Mouse (Mus musculus) liver, embryonic 16.5 days (tissue): ENCODE measurements around the gene Tmcc2. TPM values are rescaled to one million over a fixed set of nuclear protein-coding genes. Genes with fewer than 3 reads are reported as not detected.

Experiments used
- ATAC-seq: fragments of 200-750 bp; cut with Nextera tagmentation; 2 replicates; pipeline ENCODE4 v1.8.0; 2017; ENCODE audit warnings: low read depth, mild to moderate bottlenecking, moderate number of reproducible peaks, moderate library complexity
- H3K27ac ChIP-seq: fragments of 300-500 bp; sonication (generic); 2 replicates; pipeline ENCODE4 v1.5.1; 2014; ENCODE audit warnings: mild to moderate bottlenecking, low read length
- H3K27me3 ChIP-seq: fragments of 300-500 bp; sonication (generic); 2 replicates; pipeline ENCODE4 v1.6.1; 2014; ENCODE audit warnings: low read depth, low read length, mixed read lengths; ENCODE audit not compliant: control insufficient read depth, insufficient read depth
- H3K36me3 ChIP-seq: fragments of 300-500 bp; sonication (generic); 2 replicates; pipeline ENCODE4 v1.6.1; 2014; ENCODE audit warnings: mild to moderate bottlenecking; ENCODE audit not compliant: control insufficient read depth, insufficient read depth
- H3K4me1 ChIP-seq: fragments of 300-500 bp; sonication (generic); 2 replicates; pipeline ENCODE4 v1.6.1; 2014; ENCODE audit warnings: low read depth, low read length, mixed read lengths; ENCODE audit not compliant: control insufficient read depth
- H3K4me2 ChIP-seq: fragments of 300-500 bp; sonication (generic); 2 replicates; pipeline ENCODE4 v1.6.1; 2014; ENCODE audit warnings: low read depth, low read length, mixed read lengths
- H3K4me3 ChIP-seq: fragments of 300-500 bp; sonication (generic); 2 replicates; pipeline ENCODE4 v1.5.1; 2014; ENCODE audit warnings: low read depth, mild to moderate bottlenecking, low read length
- H3K9ac ChIP-seq: fragments of 300-500 bp; sonication (generic); 2 replicates; pipeline ENCODE4 v1.6.1; 2014; ENCODE audit warnings: low read depth, low read length
- H3K9me3 ChIP-seq: fragments of 300-500 bp; sonication (generic); replicated peaks from 2 replicates; pipeline ENCODE4 v1.6.1; 2016; ENCODE audit warnings: low read length; ENCODE audit not compliant: control insufficient read depth
- WGBS: fragments of 180-500 bp; shearing (Covaris S2); extraction: QIAGEN DNeasy Blood & Tissue Kit; methylation state at CpG from one replicate; pipeline ENCODE4 v1.1.7; 2014; ENCODE audit not compliant: insufficient replicate concordance; 5-methylcytosine and 5-hydroxymethylcytosine counted together
- polyA plus RNA-seq: library from polyadenylated mRNA; unstranded; fragments of >200 nt; fragmentation: Nextera tagmentation; extraction: Ambion mirVana; gene quantifications from 2 replicates; pipeline ENCODE4 v1.2.1, GENCODE M21; 2015

Tmcc2 gene
- polyA plus RNA-seq, 1 experiment from 2014 or later: 674 TPM

DNA sequence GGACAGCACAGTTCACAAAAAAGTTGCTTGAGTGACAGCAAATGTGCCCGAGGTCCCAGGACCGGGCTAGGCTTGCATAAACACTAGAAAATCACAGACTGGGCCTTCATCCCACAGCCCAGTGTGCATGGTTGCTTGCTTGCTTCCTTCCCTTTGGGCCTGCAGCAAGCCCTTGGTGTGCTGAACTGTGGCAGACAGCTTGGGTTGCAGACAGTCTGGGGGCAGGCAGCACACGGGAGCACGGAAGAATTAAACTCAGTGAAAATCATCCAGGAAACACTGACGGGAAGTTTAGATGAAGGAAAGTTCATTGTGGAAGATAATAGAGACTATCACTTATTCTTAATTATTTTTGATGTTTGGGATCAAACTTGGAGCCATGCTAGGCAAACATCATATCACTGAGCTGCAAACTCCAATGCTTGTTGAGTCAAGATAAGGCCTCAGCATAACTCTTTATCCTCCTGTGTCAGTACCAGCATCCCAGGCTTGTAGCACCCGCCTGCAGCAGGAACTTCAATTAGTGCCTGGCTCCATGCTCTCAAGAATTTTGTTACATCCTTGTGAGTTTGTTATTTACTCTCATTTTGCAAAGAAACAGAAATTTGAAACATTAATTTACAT lies 56.8 kb downstream of the Tmcc2 start:
- H3K9ac ChIP-seq: no peak overlapping the region
- H3K4me2 ChIP-seq: no peak overlapping the region
- 18% methylated on average over 6 of the region's 6 CpGs for WGBS
- ATAC-seq: peak; percentile 30
- H3K4me3 ChIP-seq: no peak overlapping the region
- H3K36me3 ChIP-seq: 0 out of 2 replicates have a peak, but pooled peaks cover 4% of the 10 kb centered on the region
- H3K27ac ChIP-seq: peak overlapping the region; percentile 73
- no peaks in the 10 kb centered on the region for H3K27me3 ChIP-seq
- no peaks in the 10 kb centered on the region for H3K9me3 ChIP-seq
- H3K4me1 ChIP-seq: peaks cover 24% of the 10 kb centered on the region

DNA sequence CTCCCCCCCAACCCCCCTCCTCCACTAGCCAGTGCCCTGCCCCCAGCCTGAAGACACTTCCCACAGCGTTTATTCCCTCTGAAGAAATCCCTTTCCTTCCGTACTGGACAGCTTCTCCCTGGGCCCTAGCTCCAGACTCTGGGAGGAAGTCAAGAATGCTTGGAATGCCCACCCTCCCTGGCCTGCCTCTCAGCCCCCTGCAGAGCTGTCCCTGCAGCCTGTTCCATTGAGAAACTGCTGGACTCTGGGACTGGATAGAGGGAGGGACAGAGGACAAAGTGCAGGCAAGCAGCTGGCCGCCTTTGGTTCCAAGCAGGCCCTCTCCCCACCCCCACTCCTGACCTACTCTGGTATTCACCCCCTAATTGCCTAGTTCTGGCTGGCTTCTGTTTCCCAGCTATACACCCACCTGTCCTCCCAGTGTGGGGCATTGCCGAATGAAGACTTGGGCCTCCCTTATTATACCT lies 57.4 kb downstream of the Tmcc2 start:
- H3K4me3 ChIP-seq: no peak overlapping the region
- peaks cover 24% of the 10 kb centered on the region for H3K4me1 ChIP-seq
- H3K9ac ChIP-seq: no peak overlapping the region
- no peaks in the 10 kb centered on the region for H3K27me3 ChIP-seq
- H3K4me2 ChIP-seq: no peak overlapping the region
- H3K27ac ChIP-seq: peak overlapping the region; percentile 73
- H3K36me3 ChIP-seq: 0 out of 2 replicates have a peak, but pooled peaks cover 4% of the 10 kb centered on the region
- ATAC-seq: peak; percentile 86
- 43% methylated on average over 4 of the region's 4 CpGs for WGBS
- H3K9me3 ChIP-seq: no peaks in the 10 kb centered on the region

DNA sequence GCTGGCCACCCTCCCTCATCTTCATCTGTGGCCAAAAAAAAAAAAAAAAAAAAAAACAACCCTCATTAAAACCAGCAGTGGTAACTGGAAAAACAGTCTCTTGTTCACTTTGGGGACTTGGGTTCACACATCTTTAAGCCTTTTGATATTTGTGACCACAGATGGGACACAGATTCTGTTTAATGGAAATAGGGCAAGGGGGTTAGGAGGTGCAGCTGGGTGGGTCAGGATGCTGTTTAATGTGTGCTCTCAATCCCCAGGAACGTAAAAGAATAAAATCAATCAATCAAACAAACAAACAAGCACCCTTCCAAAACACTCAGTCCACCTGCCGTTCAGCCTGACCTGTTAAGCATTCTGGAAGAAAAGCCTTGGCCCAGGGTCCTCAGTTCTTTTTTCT lies 57.9 kb downstream of the Tmcc2 start:
- Histone ChIP-seq H3K9me3 (no peaks in the 10 kb centered on the region), H3K27me3 (no peaks in the 10 kb centered on the region), H3K4me2 (no peak overlapping the region), H3K36me3 (0 out of 2 replicates have a peak, but pooled peaks cover 4% of the 10 kb centered on the region), H3K4me3 (no peak overlapping the region), H3K27ac (peak overlapping the region; percentile 73), H3K4me1 (peaks cover 22% of the 10 kb centered on the region), H3K9ac (no peak overlapping the region)
- WGBS: 40% methylated on average over 2 of the region's 2 CpGs
- no peak for ATAC-seq

DNA sequence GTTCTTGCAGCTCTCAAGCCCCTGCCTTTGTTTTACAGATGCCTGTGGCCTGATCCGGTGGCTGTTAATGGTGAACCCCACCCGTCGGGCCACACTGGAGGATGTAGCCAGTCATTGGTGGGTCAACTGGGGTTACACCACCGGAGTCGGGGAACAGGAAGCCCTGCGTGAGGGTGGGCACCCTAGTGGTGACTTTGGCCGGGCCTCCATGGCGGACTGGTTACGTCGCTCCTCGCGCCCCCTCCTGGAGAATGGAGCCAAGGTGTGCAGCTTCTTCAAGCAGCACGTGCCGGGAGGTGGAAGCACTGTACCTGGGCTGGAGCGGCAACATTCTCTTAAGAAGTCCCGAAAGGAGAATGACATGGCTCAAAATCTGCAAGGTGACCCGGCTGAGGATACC lies 59.8 kb downstream of the Tmcc2 start:
- Histone ChIP-seq H3K9ac (no peak overlapping the region), H3K9me3 (no peaks in the 10 kb centered on the region), H3K4me2 (no peak overlapping the region), H3K27me3 (no peaks in the 10 kb centered on the region), H3K4me3 (no peak overlapping the region), H3K4me1 (peaks cover 26% of the 10 kb centered on the region), H3K36me3 (0 out of 2 replicates have a peak, but pooled peaks cover 4% of the 10 kb centered on the region), H3K27ac (no peak overlapping the region)
- 74% methylated on average over 17 of the region's 17 CpGs for WGBS
- ATAC-seq: no peak

DNA sequence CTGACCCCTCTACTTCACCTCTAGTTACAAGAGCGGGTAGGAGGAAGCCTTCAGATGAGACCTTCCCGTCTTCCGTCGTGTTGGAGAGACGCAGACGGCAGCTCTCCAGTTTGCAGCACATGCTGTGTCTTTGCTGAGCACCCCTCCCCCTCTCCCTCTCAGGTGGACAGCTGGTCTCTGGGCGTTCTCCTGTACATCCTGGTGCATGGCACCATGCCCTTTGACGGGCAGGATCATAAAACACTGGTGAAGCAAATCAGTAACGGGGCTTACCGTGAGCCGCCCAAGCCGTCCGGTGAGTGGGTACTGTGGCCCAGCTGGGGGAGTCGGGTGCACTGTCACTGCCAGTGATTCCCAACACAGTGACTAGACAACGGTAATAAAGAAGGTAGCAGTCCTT lies 60.7 kb downstream of the Tmcc2 start:
- H3K27ac ChIP-seq: no peak overlapping the region
- no peak overlapping the region for H3K4me3 ChIP-seq
- no peak overlapping the region for H3K4me2 ChIP-seq
- no peaks in the 10 kb centered on the region for H3K9me3 ChIP-seq
- H3K4me1 ChIP-seq: peaks cover 24% of the 10 kb centered on the region
- H3K9ac ChIP-seq: no peak overlapping the region
- H3K36me3 ChIP-seq: 0 out of 2 replicates have a peak, but pooled peaks cover 4% of the 10 kb centered on the region
- ATAC-seq: no peak
- H3K27me3 ChIP-seq: no peaks in the 10 kb centered on the region
- WGBS: 82% methylated on average over 15 of the region's 15 CpGs

DNA sequence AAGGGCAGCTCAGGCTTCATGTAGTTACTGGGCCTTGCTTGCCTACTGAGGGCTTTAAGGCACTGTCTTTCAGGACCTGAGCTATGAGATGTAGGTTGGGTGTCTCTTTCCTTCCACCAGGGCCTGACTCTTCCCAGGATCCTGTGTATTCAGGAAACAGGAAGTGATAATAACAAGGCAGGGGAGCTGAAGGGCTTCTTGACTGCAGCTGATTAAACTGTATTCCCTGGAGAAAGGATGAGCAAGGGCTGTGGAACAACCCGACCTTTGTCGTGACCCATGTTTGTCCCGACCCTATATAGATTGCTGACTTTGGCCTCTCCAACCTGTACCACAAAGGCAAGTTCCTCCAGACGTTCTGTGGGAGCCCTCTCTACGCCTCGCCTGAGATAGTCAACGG lies 61.4 kb downstream of the Tmcc2 start:
- peaks cover 16% of the 10 kb centered on the region for H3K4me1 ChIP-seq
- no peak for ATAC-seq
- no peaks in the 10 kb centered on the region for H3K27me3 ChIP-seq
- H3K9me3 ChIP-seq: no peaks in the 10 kb centered on the region
- WGBS: 61% methylated on average over 7 of the region's 7 CpGs
- no peak overlapping the region for H3K27ac ChIP-seq
- 0 out of 2 replicates have a peak, but pooled peaks cover 4% of the 10 kb centered on the region for H3K36me3 ChIP-seq
- H3K4me3 ChIP-seq: no peak overlapping the region
- H3K9ac ChIP-seq: no peak overlapping the region
- H3K4me2 ChIP-seq: no peak overlapping the region

DNA sequence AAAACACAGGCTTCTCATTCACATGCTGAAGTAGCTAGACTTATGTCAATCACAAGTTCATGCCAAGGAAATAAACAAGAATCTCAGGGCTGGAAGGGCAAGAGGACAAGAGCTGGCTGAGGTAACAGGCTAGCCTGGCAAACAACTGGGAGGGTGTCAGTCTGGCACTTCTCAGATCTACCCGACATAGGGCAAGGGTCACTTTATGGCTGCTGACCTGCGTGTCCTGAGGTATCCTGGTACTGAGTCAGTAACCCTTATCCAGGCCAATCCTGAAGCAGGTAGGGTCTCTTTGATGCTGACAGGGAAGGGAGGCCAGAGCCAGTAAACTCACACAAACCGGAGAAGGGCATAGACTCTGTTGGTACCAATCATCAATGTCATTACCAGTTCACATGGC lies 62.5 kb downstream of the Tmcc2 start:
- Histone ChIP-seq H3K9ac (no peak overlapping the region), H3K4me2 (no peak overlapping the region), H3K4me3 (no peak overlapping the region), H3K4me1 (peaks cover 5% of the 10 kb centered on the region), H3K27me3 (no peaks in the 10 kb centered on the region), H3K9me3 (no peaks in the 10 kb centered on the region), H3K36me3 (0 out of 2 replicates have a peak, but pooled peaks cover 4% of the 10 kb centered on the region), H3K27ac (no peak overlapping the region)
- no peak for ATAC-seq
- 57% methylated on average over 3 of the region's 3 CpGs for WGBS

DNA sequence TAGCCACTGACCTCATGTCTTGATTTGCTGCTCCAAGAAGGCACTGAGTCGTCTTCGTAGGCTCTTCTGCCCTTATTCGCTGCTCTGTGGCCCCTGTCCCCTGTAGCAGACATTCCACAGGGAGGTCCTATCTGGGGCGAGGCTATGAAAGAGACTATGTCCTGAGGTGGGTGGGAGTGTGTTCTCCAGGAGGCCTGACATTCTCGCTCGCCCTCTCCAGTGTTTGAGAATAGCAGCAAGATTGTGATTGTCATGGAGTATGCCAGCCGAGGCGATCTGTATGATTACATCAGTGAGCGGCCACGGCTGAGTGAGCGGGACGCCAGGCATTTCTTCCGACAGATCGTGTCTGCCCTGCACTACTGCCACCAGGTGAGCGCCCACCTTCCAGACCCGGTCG lies 63.6 kb downstream of the Tmcc2 start:
- no peak overlapping the region for H3K4me3 ChIP-seq
- H3K36me3 ChIP-seq: 0 out of 2 replicates have a peak, but pooled peaks cover 4% of the 10 kb centered on the region
- 77% methylated on average over 17 of the region's 17 CpGs for WGBS
- no peak for ATAC-seq
- H3K9me3 ChIP-seq: no peaks in the 10 kb centered on the region
- H3K27me3 ChIP-seq: no peaks in the 10 kb centered on the region
- H3K4me1 ChIP-seq: 0 out of 2 replicates have a peak, but pooled peaks cover 4% of the 10 kb centered on the region
- no peak overlapping the region for H3K9ac ChIP-seq
- H3K27ac ChIP-seq: no peak overlapping the region
- no peak overlapping the region for H3K4me2 ChIP-seq

DNA sequence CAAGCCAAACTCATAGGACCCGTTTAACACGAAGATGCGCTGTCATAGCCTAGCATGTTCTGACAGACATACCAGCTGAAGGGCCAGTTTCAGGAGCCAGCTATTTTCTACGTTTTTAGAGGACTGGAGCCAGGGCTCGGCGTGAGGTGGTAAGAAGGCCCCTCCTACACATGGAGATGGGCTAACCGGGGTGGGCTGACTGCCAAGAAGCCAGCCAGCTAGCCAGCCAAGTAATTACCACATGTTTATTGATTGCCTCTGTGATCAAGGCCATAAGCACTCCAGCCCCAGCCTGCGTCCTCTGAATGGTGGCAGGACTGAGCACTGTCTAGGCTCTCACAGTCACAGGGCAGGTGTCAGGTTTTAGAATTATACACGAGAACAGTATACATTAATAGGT lies 64.3 kb downstream of the Tmcc2 start:
- 0 out of 2 replicates have a peak, but pooled peaks cover 4% of the 10 kb centered on the region for H3K36me3 ChIP-seq
- H3K9me3 ChIP-seq: no peaks in the 10 kb centered on the region
- H3K27me3 ChIP-seq: no peaks in the 10 kb centered on the region
- H3K4me1 ChIP-seq: 0 out of 2 replicates have a peak, but pooled peaks cover 4% of the 10 kb centered on the region
- H3K4me3 ChIP-seq: no peak overlapping the region
- H3K9ac ChIP-seq: no peak overlapping the region
- peak; percentile 77 for ATAC-seq
- H3K27ac ChIP-seq: no peak overlapping the region
- WGBS: 68% methylated on average over 9 of the region's 9 CpGs
- H3K4me2 ChIP-seq: no peak overlapping the region
